Mouse (Mus musculus) ES-CJ7 (cell line): ENCODE measurements around the gene 2700049A03Rik.

ENCODE experiments used
- DNase-seq: peaks from one replicate; pipeline ENCODE4 v3.0.0; 2011; ENCODE audit warnings: low read depth, low spot score

2700049A03Rik gene

DNA sequence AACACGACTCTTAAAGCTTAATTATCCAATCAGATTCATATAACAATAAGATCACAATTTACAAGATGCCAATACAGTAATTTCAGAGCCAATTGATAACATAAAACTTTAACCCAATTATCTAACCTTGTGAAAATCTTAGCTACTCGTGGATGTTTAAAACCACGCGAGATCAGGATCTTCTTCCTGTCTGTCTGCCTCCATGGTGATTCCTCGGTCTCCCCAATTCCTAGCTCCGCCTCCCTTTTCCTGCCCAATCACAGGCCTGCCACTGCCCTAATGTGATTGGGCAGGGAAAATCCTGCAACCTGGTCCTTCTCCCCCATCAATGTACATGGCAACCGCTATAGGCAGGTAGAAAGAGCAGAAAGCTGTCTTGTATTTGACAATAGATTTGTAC lies 132.7 kb downstream of the 2700049A03Rik start:
- no peak for DNase-seq

DNA sequence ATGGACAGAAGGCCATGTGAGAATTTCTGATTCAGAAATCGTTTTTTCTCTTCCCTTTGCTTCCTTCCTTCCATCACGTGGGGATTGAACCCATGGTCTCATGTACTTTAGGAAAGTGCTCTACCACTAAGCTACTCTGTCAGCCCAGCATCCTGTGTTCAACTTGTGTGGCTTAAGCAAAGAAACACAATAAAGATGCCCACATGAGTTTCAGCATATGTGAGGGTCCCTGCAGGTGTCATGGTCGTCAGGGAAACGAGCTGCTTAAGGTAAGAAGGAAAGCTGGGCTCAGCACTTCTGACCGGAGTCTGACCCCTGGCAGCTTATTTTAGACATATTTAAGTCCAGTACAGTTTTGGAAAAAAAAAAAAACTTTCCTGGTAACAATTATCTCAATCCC lies 134.5 kb downstream of the 2700049A03Rik start:
- DNase-seq = no peak

DNA sequence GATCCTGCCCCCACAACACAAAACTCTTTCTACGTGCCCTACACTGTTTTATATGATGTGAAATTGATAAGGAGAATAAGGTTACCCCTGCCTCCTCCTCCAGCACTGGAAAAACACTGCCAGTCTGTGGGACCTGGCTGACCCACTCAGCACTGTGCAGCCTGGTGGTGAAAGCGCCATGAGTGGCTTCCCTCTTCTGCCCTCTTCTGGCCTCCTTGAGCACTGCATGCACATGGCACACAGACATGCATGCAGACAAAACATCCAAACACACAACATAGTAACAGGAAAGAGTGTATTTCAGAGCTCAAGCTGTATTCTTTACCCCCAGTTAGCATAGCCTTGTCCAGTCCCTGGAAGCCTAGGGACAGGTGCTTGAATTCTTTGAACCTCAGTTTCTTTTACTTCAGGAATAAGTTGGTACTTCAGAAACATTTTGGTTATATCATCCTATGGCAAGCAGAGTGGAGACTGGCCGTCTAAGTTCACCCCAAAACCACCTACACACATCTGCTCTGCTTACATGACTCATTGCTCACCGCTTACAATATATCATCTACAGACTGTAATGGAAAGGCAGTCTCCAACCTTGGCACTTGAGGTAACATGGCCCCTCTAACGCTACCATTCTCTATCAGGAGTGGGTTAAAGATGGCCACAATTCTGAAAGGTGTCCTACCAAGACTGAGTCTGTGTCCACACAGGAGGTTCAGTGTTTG lies 138.0 kb downstream of the 2700049A03Rik start:
- peak; percentile 25 for DNase-seq

DNA sequence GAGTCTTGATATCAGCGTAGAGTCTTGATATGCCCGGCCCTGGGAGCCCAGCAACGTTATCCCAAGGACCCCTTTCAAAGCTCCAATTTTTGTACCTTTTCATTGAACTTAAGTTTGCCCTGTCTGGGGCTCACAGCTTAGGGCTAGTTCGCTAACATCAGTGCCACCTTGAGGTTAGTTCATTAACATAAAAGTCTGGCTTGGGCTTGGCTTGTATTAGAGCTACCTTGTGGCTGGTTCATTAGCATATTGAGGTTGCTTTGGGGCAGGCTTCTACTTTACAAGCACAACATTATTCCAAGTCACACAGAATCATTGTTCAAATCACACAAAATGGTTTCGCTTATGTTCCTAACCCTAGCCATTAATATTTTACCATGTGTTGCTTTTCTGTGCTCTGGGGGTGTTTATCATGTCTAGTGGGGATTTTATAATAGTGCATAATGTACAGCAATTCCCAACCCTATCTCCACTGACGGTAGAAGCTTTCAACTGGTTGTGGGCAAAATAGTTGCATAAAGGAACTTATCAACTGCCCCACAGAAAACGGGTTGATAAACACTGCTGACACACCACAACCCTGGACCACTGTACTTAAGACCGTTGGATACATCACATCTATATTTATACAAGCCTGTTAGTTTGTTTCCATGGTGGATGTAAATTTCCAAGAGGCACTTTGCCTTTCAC lies 139.4 kb downstream of the 2700049A03Rik start:
- no peak for DNase-seq

DNA sequence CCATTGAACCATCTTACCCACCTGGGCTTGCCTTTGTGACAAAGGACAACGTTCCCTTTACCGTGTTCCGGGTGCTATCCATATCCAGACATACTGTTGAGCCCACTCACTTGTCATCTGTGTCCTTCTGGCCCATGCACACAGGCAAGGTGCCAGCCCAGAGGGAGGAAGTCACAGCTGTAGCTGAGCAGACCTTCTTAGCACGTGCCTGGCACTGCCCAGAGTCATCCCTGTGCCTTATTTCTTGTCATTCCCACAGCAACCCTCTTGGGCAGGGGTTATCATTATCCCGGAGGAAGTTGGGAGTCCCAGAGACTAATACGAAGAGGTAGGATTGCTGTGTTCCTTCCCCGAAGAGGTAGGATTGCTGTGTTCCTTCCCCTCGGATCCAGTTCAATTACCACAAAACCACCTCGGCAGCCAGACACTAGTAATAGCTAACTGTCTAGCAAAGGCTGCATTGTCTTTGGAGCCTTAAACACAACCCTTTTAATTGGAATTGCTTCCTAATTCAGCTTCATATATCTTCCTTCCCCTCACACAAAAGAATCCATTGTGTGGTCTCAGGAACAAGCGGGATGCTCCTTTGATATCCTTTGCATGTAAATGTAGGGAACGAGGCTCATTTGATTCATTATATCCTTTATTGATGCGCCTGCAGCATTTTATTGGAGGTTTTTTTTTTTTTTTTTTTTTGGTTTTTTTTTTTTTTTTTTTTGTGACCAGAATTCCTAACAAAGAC lies 143.0 kb downstream of the 2700049A03Rik start:
- DNase-seq = no peak

DNA sequence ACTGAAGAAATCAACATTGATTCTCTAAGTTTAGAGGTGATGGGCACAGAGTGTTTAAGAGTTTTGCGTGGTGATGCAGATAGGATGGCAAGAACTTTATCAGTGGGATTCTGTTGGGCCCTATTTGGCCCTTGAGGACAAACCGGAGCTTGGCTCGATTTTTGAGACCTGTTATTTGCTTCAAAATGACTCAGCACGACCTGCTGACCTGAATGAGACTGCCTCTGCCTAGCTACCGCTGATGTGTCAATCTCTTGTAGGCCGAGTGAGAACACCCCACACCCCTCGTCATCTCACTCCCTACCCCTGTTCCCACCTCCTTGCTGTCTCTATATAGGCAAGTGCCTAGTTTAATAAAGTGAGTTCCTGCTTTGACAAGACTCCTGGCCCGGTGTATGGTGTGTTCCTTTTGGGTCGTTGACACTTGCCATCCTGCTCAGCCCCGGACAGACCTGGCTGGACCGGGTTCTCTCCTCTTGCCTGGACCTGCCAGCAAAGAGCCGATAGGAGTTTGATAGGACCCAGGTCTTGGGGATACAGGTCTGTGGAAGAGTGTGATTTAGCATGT lies 144.6 kb downstream of the 2700049A03Rik start:
- no peak for DNase-seq

DNA sequence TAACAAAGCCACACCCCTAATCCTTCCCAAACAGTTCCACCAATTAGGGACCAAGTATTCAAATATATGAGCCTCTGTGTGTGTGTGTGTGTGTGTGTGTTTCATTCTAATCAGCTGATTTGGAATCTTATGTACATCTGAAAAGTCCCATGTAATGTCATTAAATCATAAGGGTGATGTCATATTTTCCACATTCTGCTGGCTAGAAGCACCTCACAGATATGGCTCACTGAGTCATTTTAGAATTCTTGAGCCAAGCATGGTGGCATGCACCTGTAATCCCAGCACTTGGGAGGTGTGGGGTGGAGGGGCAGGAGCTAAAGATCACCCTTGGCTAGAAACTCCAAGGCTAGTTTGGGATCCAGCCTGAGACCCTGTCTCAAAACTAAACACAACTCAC lies 148.8 kb downstream of the 2700049A03Rik start:
- DNase-seq = no peak

DNA sequence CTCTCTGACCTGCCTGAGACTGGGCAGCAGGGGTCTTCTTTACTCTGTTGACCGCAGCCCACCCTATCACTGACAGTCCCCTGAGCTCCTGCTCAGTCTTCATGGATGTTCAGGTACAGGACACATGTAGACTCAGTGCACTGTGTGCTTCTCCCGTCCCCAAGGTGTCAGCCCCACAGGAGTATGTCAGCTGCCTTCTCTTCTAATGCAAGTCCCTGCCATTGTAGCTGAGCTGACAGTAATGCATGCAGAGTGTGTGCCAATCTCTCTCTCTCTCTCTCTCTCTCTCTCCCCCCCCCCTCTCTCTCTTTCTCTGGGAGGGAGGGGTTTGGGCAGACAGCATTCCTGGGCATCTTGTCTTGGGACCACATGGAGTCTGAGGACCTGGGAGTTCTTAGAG lies 153.8 kb downstream of the 2700049A03Rik start:
- no peak for DNase-seq
